Mouse (Mus musculus) stomach, embryonic 14.5 days (tissue): ENCODE data around the gene Fam83b. TPM values are rescaled to one million over a fixed set of nuclear protein-coding genes. Genes with fewer than 3 reads are reported as not detected.

ENCODE experiments used
- ATAC-seq: fragments of 200-750 bp; cut with Nextera tagmentation; 2 replicates; pipeline ENCODE4 v1.8.0; 2017; ENCODE audit warnings: low read depth, moderate TSS enrichment; ENCODE audit not compliant: insufficient number of reproducible peaks, insufficient read depth, low FRiP score
- H3K27ac ChIP-seq: fragments of 300-500 bp; sonication (generic); 2 replicates; pipeline ENCODE4 v1.5.1; 2014; ENCODE audit warnings: mild to moderate bottlenecking, low read length, moderate library complexity, mixed read lengths
- H3K27me3 ChIP-seq: fragments of 300-500 bp; sonication (generic); 2 replicates; pipeline ENCODE4 v1.6.1; 2014; ENCODE audit warnings: low read length, control low read depth, mixed read lengths; ENCODE audit not compliant: control insufficient read depth, insufficient read depth
- H3K36me3 ChIP-seq: fragments of 300-500 bp; sonication (generic); 2 replicates; pipeline ENCODE4 v1.6.1; 2014; ENCODE audit warnings: mild to moderate bottlenecking, control low read depth, low read length, moderate library complexity, mixed read lengths; ENCODE audit not compliant: control insufficient read depth, insufficient read depth
- H3K4me1 ChIP-seq: fragments of 300-500 bp; sonication (generic); 2 replicates; pipeline ENCODE4 v1.6.1; 2014; ENCODE audit warnings: low read length, control low read depth, mixed read lengths; ENCODE audit not compliant: control insufficient read depth, insufficient read depth
- H3K4me2 ChIP-seq: fragments of 300-500 bp; sonication (generic); replicated peaks from 2 replicates; pipeline ENCODE4 v1.6.1; 2014; ENCODE audit warnings: low read depth, low read length, control low read depth
- H3K4me3 ChIP-seq: fragments of 300-500 bp; sonication (generic); 2 replicates; pipeline ENCODE4 v1.5.1; 2014; ENCODE audit warnings: low read depth, low read length, control low read depth
- H3K9ac ChIP-seq: fragments of 300-500 bp; sonication (generic); replicated peaks from 2 replicates; pipeline ENCODE4 v1.6.1; 2014; ENCODE audit warnings: low read depth, mild to moderate bottlenecking, control low read depth, low read length, moderate library complexity, mixed read lengths
- H3K9me3 ChIP-seq: fragments of 300-500 bp; sonication (generic); 2 replicates; pipeline ENCODE4 v1.6.1; 2016; ENCODE audit warnings: low read depth, low read length, control low read depth; ENCODE audit not compliant: control insufficient read depth
- WGBS: fragments of 180-500 bp; shearing (Covaris S2); extraction: QIAGEN DNeasy Blood & Tissue Kit; methylation state at CpG from one replicate; pipeline ENCODE4 v1.1.7; 2014; 5-methylcytosine and 5-hydroxymethylcytosine counted together
- polyA plus RNA-seq: library from polyadenylated mRNA; unstranded; fragments of >200 nt; fragmentation: Nextera tagmentation; extraction: Ambion mirVana; gene quantifications from 2 replicates; pipeline ENCODE4 v1.2.1, GENCODE M21; 2014

Gene Fam83b
- 10.4 and 11.2 TPM in 2 replicates for polyA plus RNA-seq

DNA sequence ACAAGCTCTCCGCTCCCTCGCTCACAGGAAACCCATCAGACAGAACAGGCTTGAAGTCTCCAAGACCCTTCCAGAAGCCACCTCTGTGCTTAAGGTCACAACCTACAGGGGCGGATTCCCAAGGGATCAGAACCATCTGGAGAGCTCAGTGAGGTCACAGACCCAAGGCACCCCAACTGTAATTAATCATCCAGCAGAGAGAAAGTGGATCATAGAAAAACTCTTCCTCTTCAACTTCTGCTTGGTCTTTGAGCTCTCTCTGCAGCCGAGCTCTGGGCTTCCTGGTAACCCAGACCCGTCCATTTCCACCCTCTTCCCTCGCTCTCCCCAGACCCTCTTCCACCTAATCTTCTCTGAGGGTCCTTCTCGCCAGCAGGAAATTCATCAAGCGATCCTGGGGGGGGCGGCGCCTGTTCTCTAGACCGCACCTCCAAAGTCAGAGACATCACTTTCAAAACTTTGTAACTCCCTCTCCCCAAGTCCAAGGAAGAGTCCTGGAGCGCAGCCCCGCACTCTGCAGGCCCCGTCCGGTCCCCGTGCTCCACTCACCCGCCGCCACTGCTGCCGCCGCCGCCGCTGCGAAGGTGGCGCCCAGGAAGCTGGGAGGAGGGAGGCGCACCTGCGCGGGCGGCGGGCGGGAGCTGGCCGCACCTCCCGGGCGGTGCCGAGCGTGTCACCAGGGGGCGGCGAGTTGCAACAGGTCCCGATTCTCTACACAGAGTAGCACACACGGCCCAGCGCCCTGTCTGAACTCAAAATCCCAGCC, at the start of gene Fam83b:
Fam83b (minus strand) TSS at position 602 of the 766 bp plus-strand sequence.
- H3K9me3 ChIP-seq, result no peaks in the 10 kb centered on the region
- H3K4me1 ChIP-seq, result 0 out of 2 replicates have a peak, but pooled peaks cover 6% of the 10 kb centered on the region
- H3K4me3 ChIP-seq, result peak within 1 kb of the TSS; percentile 49
- ATAC-seq, result peak; percentile 92
- no peaks in the 10 kb centered on the region for H3K36me3 ChIP-seq
- H3K27ac ChIP-seq, result peak within 1 kb of the TSS; percentile 88; the same call in 1 of the 2 replicates
- H3K27me3 ChIP-seq, result no peaks in the 10 kb centered on the region
- peak within 1 kb of the TSS; percentile 11 for H3K9ac ChIP-seq
- peak within 1 kb of the TSS; percentile 87 for H3K4me2 ChIP-seq
- WGBS, result 2% methylated on average over 40 of the region's 40 CpGs

DNA sequence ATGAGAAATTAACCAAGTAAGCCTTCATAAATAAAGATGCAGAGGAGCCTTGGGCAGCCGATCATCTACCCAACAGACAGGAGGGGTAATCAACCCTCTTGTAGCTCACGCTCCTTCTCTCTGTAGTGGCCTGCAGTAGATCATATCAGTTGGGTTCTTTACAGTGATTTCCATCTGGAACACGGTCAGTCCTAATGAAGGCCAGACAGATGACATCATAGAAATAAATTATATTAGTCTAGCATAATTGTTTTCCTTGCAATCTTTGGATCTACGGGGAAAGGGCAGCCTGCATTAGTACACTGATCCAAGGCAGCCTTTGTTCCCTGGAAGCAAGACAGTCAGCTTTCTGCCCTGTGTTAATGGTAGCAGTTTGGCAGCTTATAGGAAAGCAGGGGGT, 47.2 kb upstream of the Fam83b start:
- Histone ChIP-seq H3K9ac (no peak overlapping the region), H3K36me3 (no peaks in the 10 kb centered on the region), H3K27ac (no peak overlapping the region), H3K4me1 (no peaks in the 10 kb centered on the region), H3K9me3 (no peaks in the 10 kb centered on the region), H3K4me2 (no peak overlapping the region), H3K4me3 (no peak overlapping the region), H3K27me3 (no peaks in the 10 kb centered on the region)
- ATAC-seq, result no peak
- WGBS, result 46% methylated on average over 4 of the region's 4 CpGs

GRCm38 (mm10) chr9:76603744-76604143, 36.8 kb upstream of the Fam83b start:
- Histone ChIP-seq H3K9ac (no peak overlapping the region), H3K4me2 (no peak overlapping the region), H3K36me3 (no peaks in the 10 kb centered on the region), H3K4me3 (no peak overlapping the region), H3K9me3 (no peaks in the 10 kb centered on the region), H3K4me1 (no peaks in the 10 kb centered on the region), H3K27me3 (no peaks in the 10 kb centered on the region), H3K27ac (no peak overlapping the region)
- WGBS, result 69% methylated on average over 5 of the region's 5 CpGs
- no peak for ATAC-seq

DNA sequence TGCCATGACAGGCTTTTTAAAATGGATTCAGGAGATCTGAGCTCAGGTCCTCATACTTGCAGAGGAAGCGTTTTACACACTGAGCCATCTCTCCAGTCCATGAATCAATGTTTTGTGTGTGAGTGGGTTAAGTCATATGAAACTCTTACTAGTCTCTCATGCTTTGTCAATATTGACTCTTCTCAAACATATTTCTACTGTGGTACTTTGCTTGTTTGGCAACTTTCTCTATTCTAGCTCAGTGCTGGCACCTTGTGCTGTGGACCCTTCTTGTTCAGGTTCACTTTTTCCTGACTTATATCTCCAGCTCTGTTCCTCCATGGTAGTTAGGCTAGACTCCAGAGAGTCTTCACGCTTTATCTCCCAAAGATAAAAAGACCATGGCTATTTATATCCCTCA, 36.0 kb upstream of the Fam83b start:
- H3K4me3 ChIP-seq, result no peak overlapping the region
- peak; percentile 58; the same call in 1 of the 2 replicates for ATAC-seq
- no peaks in the 10 kb centered on the region for H3K9me3 ChIP-seq
- H3K4me2 ChIP-seq, result no peak overlapping the region
- no peaks in the 10 kb centered on the region for H3K27me3 ChIP-seq
- WGBS, result 71% methylated on average over 2 of the region's 2 CpGs
- H3K4me1 ChIP-seq, result no peaks in the 10 kb centered on the region
- no peak overlapping the region for H3K9ac ChIP-seq
- H3K27ac ChIP-seq, result no peak overlapping the region
- no peaks in the 10 kb centered on the region for H3K36me3 ChIP-seq

- Histone ChIP-seq H3K27me3 (no peaks in the 10 kb centered on the region), H3K4me1 (no peaks in the 10 kb centered on the region), H3K9ac (no peak overlapping the region), H3K27ac (no peak overlapping the region), H3K4me2 (no peak overlapping the region), H3K9me3 (no peaks in the 10 kb centered on the region), H3K36me3 (no peaks in the 10 kb centered on the region), H3K4me3 (no peak overlapping the region)
- no peak for ATAC-seq
- 48% methylated on average over 4 of the region's 4 CpGs for WGBS
These were observed 30.5 kb upstream of the Fam83b start for GRCm38 (mm10) chr9:76597395-76597794.

- WGBS, result 11% methylated on average over 2 of the region's 2 CpGs
- no peak for ATAC-seq
- Histone ChIP-seq H3K4me2 (no peak overlapping the region), H3K4me3 (no peak overlapping the region), H3K9ac (no peak overlapping the region), H3K27me3 (no peaks in the 10 kb centered on the region), H3K9me3 (no peaks in the 10 kb centered on the region), H3K27ac (no peak overlapping the region), H3K4me1 (no peaks in the 10 kb centered on the region), H3K36me3 (no peaks in the 10 kb centered on the region)
These were observed 26.9 kb upstream of the Fam83b start for GRCm38 (mm10) chr9:76593841-76594240.

GRCm38 (mm10) chr9:76583943-76584342, 17.0 kb upstream of the Fam83b start:
- WGBS, result 71% methylated on average over 6 of the region's 6 CpGs
- Histone ChIP-seq H3K4me2 (no peak overlapping the region), H3K9me3 (no peaks in the 10 kb centered on the region), H3K4me3 (no peak overlapping the region), H3K27me3 (no peaks in the 10 kb centered on the region), H3K36me3 (no peaks in the 10 kb centered on the region), H3K4me1 (no peaks in the 10 kb centered on the region), H3K27ac (no peak overlapping the region), H3K9ac (no peak overlapping the region)
- ATAC-seq, result no peak

DNA sequence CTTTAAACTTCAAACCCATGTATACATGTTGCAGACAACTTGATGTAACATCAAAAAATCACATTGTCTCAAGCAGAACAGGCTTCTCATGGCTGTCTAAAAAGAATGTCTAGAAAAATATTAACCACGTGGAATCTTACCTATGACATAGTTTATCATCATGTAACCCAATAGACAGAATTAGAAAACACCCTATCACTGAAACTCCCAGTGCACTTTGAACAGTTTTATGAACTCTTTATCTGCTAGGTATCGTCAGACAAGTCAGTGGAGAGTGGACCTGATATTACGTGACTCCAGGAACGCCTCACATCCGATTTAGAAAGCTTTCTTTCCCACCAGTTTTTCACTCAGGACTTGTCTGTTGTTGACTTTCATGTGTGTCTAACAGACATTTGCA, 15.1 kb upstream of the Fam83b start:
- WGBS, result 89% methylated on average over 5 of the region's 5 CpGs
- Histone ChIP-seq H3K27me3 (no peaks in the 10 kb centered on the region), H3K9ac (no peak overlapping the region), H3K4me3 (no peak overlapping the region), H3K27ac (no peak overlapping the region), H3K4me1 (no peaks in the 10 kb centered on the region), H3K9me3 (no peaks in the 10 kb centered on the region), H3K36me3 (no peaks in the 10 kb centered on the region), H3K4me2 (no peak overlapping the region)
- no peak for ATAC-seq

- Histone ChIP-seq H3K27me3 (no peaks in the 10 kb centered on the region), H3K4me3 (peak overlapping the region; percentile 49), H3K27ac (peak overlapping the region; percentile 88; the same call in 1 of the 2 replicates), H3K9me3 (no peaks in the 10 kb centered on the region), H3K9ac (peak overlapping the region; percentile 11), H3K36me3 (no peaks in the 10 kb centered on the region), H3K4me1 (0 out of 2 replicates have a peak, but pooled peaks cover 6% of the 10 kb centered on the region), H3K4me2 (peak overlapping the region; percentile 87)
- WGBS, result 4% methylated on average over 13 of the region's 13 CpGs
- ATAC-seq, result no peak
These were observed 352 bp upstream of the Fam83b start for GRCm38 (mm10) chr9:76567281-76567655.
